Mouse (Mus musculus) liver, embryonic 11.5 days (tissue): ENCODE results near the gene Glis3. TPM values are rescaled to one million over a fixed set of nuclear protein-coding genes. Genes with fewer than 3 reads are reported as not detected.

Experiments
- ATAC-seq: fragments of 200-750 bp; cut with Nextera tagmentation; replicated peaks from 2 replicates; pipeline ENCODE4 v1.8.0; 2017; ENCODE audit warnings: moderate number of reproducible peaks, mild to moderate bottlenecking, moderate TSS enrichment, moderate library complexity; ENCODE audit not compliant: low FRiP score
- DNase-seq: peaks from one replicate; pipeline ENCODE4 v3.0.0-alpha.2; 2017; ENCODE audit warnings: low spot score
- H3K27ac ChIP-seq: fragments of 300-500 bp; sonication (generic); 2 replicates; pipeline ENCODE4 v1.5.1; 2014; ENCODE audit warnings: mild to moderate bottlenecking, low read depth, low read length, control low read depth
- H3K27me3 ChIP-seq: fragments of 300-500 bp; sonication (generic); replicated peaks from 2 replicates; pipeline ENCODE4 v1.6.1; 2014; ENCODE audit warnings: low read length, mixed read lengths; ENCODE audit not compliant: control insufficient read depth, insufficient read depth
- H3K36me3 ChIP-seq: fragments of 300-500 bp; sonication (generic); 2 replicates; pipeline ENCODE4 v1.6.1; 2014; ENCODE audit warnings: mild to moderate bottlenecking, low read length, moderate library complexity, mixed read lengths; ENCODE audit not compliant: control insufficient read depth, insufficient read depth
- H3K4me1 ChIP-seq: fragments of 300-500 bp; sonication (generic); replicated peaks from 2 replicates; pipeline ENCODE4 v1.6.1; 2014; ENCODE audit warnings: low read length, mixed read lengths; ENCODE audit not compliant: control insufficient read depth, insufficient read depth
- H3K4me2 ChIP-seq: fragments of 300-500 bp; sonication (generic); 2 replicates; pipeline ENCODE4 v1.6.1; 2014; ENCODE audit warnings: mild to moderate bottlenecking, control low read depth, moderate library complexity
- H3K4me3 ChIP-seq: fragments of 300-500 bp; sonication (generic); 2 replicates; pipeline ENCODE4 v1.5.1; 2014; ENCODE audit warnings: low read depth, low read length, control low read depth
- H3K9ac ChIP-seq: fragments of 300-500 bp; sonication (generic); 2 replicates; pipeline ENCODE4 v1.6.1; 2014; ENCODE audit warnings: low read depth, low read length, control low read depth
- H3K9me3 ChIP-seq: fragments of 300-500 bp; sonication (generic); 2 replicates; pipeline ENCODE4 v1.6.1; 2016; ENCODE audit warnings: low read length, inconsistent platforms, mixed read lengths; ENCODE audit not compliant: control insufficient read depth
- WGBS: fragments of 180-500 bp; shearing (Covaris S2); extraction: QIAGEN DNeasy Blood & Tissue Kit; methylation state at CpG from one replicate; pipeline ENCODE4 v1.1.7; 2014; 5-methylcytosine and 5-hydroxymethylcytosine counted together
- polyA plus RNA-seq: library from polyadenylated mRNA; unstranded; fragments of >200 nt; fragmentation: Nextera tagmentation; extraction: Ambion mirVana; gene quantifications from 2 replicates; pipeline ENCODE4 v1.2.1, GENCODE M21; 2014

Gene Glis3
- polyA plus RNA-seq, 1 experiment from 2014 or later: 0.47 TPM

- DNase-seq: no peak
- Histone ChIP-seq H3K4me2 (no peak overlapping the region), H3K36me3 (no peaks in the 10 kb centered on the region), H3K9me3 (no peaks in the 10 kb centered on the region), H3K27me3 (no peaks in the 10 kb centered on the region), H3K4me1 (no peaks in the 10 kb centered on the region), H3K4me3 (no peak overlapping the region), H3K9ac (no peak overlapping the region), H3K27ac (no peak overlapping the region)
- ATAC-seq: no peak
- 68% methylated on average over 11 of the region's 11 CpGs for WGBS
Measured at GRCm38 (mm10) chr19:28333007-28333766, 346.7 kb downstream of the Glis3 start.

GRCm38 (mm10) chr19:28328444-28329110 is 351.3 kb downstream of the Glis3 start:
- Histone ChIP-seq H3K4me1 (no peaks in the 10 kb centered on the region), H3K4me2 (no peak overlapping the region), H3K27ac (no peak overlapping the region), H3K9me3 (no peaks in the 10 kb centered on the region), H3K9ac (no peak overlapping the region), H3K27me3 (no peaks in the 10 kb centered on the region), H3K36me3 (no peaks in the 10 kb centered on the region), H3K4me3 (no peak overlapping the region)
- no peak for DNase-seq
- ATAC-seq: no peak
- WGBS: 75% methylated on average over 16 of the region's 16 CpGs

DNA sequence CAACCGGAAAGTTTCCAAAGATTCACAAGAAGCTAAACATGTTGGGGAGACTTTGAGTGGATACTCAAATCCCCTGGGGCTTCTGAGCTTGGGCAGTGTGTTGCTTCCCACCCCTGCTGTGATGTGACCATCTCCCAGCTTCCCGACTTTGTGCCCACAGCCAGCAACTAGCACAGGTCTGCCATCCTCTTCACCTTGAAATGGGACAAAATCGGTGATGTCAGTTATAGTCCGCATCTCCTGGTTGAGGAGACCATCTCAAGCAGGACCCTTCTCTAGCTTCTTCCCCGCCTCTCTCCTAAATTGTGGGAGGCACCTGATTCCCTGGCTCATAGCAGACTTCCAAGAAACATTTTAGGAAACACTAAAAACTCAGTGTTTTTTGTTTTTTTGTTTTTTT is 352.3 kb downstream of the Glis3 start:
- no peaks in the 10 kb centered on the region for H3K4me1 ChIP-seq
- WGBS: 79% methylated on average over 5 of the region's 5 CpGs
- H3K4me2 ChIP-seq: no peak overlapping the region
- H3K4me3 ChIP-seq: no peak overlapping the region
- H3K27me3 ChIP-seq: no peaks in the 10 kb centered on the region
- no peaks in the 10 kb centered on the region for H3K9me3 ChIP-seq
- no peak for ATAC-seq
- no peak overlapping the region for H3K27ac ChIP-seq
- H3K36me3 ChIP-seq: no peaks in the 10 kb centered on the region
- DNase-seq: no peak
- H3K9ac ChIP-seq: no peak overlapping the region

DNA sequence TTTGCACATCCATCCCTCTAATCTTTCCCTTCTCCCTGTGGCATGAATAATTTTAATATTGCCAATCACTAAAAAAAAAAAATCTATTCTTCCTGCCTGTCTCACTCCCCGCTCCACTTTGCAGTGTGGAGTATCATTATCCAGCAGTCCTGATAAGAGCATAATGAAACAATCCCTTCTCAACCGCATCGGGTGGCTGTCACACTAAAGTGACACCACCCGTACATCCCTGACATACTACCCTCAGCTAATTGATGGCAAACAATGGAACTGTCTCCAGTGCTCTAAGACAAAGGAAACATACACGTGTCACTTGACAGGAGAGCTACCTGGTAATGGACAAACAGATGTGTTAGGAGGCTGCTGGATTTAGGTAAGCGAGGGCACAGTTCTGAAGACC is 373.8 kb downstream of the Glis3 start:
- Histone ChIP-seq H3K27me3 (no peaks in the 10 kb centered on the region), H3K9ac (no peak overlapping the region), H3K4me3 (no peak overlapping the region), H3K36me3 (no peaks in the 10 kb centered on the region), H3K4me2 (no peak overlapping the region), H3K27ac (no peak overlapping the region), H3K9me3 (no peaks in the 10 kb centered on the region), H3K4me1 (no peaks in the 10 kb centered on the region)
- 56% methylated on average over 6 of the region's 6 CpGs for WGBS
- DNase-seq: no peak
- no peak for ATAC-seq

DNA sequence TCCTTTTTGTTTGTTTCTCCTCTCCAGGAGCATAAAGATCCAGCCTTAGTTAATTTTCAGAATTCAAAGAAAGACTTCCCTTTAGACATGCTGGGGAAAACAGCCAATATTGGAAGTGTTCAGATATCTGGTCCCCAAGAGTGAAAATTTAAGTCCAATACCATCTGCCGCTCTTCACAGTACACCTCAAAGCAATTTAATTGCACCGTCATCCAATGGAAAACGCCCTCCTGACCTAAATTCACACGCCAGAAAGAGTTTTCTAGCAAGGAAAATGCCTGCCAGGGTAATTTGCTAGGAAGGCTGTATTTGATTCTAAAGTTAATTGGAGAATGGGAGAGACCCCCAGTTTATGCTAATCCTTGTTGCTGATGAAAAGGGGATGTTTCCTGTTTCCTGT is 374.4 kb downstream of the Glis3 start:
- 53% methylated on average over 4 of the region's 4 CpGs for WGBS
- H3K36me3 ChIP-seq: no peaks in the 10 kb centered on the region
- no peaks in the 10 kb centered on the region for H3K4me1 ChIP-seq
- no peak for DNase-seq
- no peaks in the 10 kb centered on the region for H3K9me3 ChIP-seq
- H3K4me2 ChIP-seq: no peak overlapping the region
- ATAC-seq: no peak
- no peak overlapping the region for H3K9ac ChIP-seq
- H3K27me3 ChIP-seq: no peaks in the 10 kb centered on the region
- no peak overlapping the region for H3K4me3 ChIP-seq
- no peak overlapping the region for H3K27ac ChIP-seq

GRCm38 (mm10) chr19:28302831-28303242 is 377.0 kb downstream of the Glis3 start:
- Histone ChIP-seq H3K9ac (no peak overlapping the region), H3K36me3 (no peaks in the 10 kb centered on the region), H3K9me3 (no peaks in the 10 kb centered on the region), H3K27me3 (no peaks in the 10 kb centered on the region), H3K4me2 (no peak overlapping the region), H3K27ac (no peak overlapping the region), H3K4me1 (no peaks in the 10 kb centered on the region), H3K4me3 (no peak overlapping the region)
- ATAC-seq (no peak), DNase-seq (no peak)
- 61% methylated on average over 2 of the region's 2 CpGs for WGBS

GRCm38 (mm10) chr19:28300226-28300625 is 379.7 kb downstream of the Glis3 start:
- H3K4me3 ChIP-seq: no peak overlapping the region
- ATAC-seq: no peak
- 75% methylated on average over 8 of the region's 8 CpGs for WGBS

DNA sequence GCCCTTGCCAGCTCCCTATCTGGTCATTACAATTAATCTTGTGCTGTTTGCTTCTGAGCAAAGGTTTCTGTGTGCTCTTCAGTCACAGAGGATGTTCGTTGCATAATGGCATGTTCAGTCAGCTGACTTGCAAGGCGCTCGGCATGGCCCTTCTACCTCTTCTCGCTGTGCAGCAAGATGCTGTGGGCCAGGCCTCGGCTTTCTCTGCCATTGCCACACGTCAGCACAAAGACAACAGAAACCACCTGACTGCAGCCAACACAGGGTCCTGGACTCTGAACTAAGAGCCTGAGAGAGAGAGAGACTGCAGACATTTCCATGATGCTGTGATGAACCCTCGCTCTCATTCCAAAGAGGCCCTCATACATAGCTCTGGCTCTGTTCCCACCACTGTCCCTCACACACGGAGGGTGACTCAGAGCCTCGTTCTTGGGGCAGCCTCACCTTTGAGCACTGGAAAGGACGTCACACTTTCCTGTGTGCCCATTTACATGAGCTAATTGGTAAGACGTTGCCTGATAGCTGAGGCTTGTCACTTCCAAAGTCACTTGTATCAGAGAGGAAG is 380.6 kb downstream of the Glis3 start:
- no peaks in the 10 kb centered on the region for H3K27me3 ChIP-seq
- ATAC-seq (no peak), DNase-seq (no peak)
- H3K36me3 ChIP-seq: no peaks in the 10 kb centered on the region
- H3K4me2 ChIP-seq: no peak overlapping the region
- no peaks in the 10 kb centered on the region for H3K9me3 ChIP-seq
- no peak overlapping the region for H3K4me3 ChIP-seq
- no peak overlapping the region for H3K9ac ChIP-seq
- 54% methylated on average over 11 of the region's 11 CpGs for WGBS
- H3K27ac ChIP-seq: no peak overlapping the region
- no peaks in the 10 kb centered on the region for H3K4me1 ChIP-seq

More at GRCm38 (mm10) chr19:28300226-28300625, 379.7 kb downstream of the Glis3 start:
- no peak for DNase-seq
- Histone ChIP-seq H3K36me3 (no peaks in the 10 kb centered on the region), H3K4me1 (no peaks in the 10 kb centered on the region), H3K4me2 (no peak overlapping the region), H3K27ac (no peak overlapping the region), H3K9ac (no peak overlapping the region), H3K9me3 (no peaks in the 10 kb centered on the region), H3K27me3 (no peaks in the 10 kb centered on the region)
